Mouse (Mus musculus) G1E-ER4 (cell line): ENCODE measurements around the gene Kncn. TPM values are rescaled to one million over a fixed set of nuclear protein-coding genes. Genes with fewer than 3 reads are reported as not detected.

Source experiments
- GATA1 ChIP-seq: IDR thresholded peaks from one replicate; pipeline ENCODE4 v1.8.0; 2012; ENCODE audit warnings: low read length, inconsistent platforms
- polyA plus RNA-seq: library from polyadenylated mRNA; stranded (reverse); fragments of >175 nt; gene quantifications from 2 replicates; pipeline ENCODE4 v1.2.3, GENCODE M21; 2012

The Kncn gene
- polyA plus RNA-seq: not detected in 2 replicates

- TF ChIP-seq GATA1: no peak
Observed at GRCm38 (mm10) chr4:115884022-115884421, at the start of gene Kncn. Gene Kncn (plus strand): TSS chr4:115884400.

GRCm38 (mm10) chr4:115835576-115835975 is 48.6 kb upstream of the Kncn start:
- no peak for TF ChIP-seq GATA1

GRCm38 (mm10) chr4:115838196-115838595 is 46.0 kb upstream of the Kncn start:
- no peak for TF ChIP-seq GATA1

GRCm38 (mm10) chr4:115838696-115839641 is 45.2 kb upstream of the Kncn start, which contains the start of gene Mknk1:
Gene Mknk1 (plus strand): TSS chr4:115839198.
- TF ChIP-seq GATA1: no peak

GRCm38 (mm10) chr4:115839956-115840355 is 44.2 kb upstream of the Kncn start:
- TF ChIP-seq GATA1: no peak

- no peak for TF ChIP-seq GATA1
Observed at GRCm38 (mm10) chr4:115840842-115841241, 43.4 kb upstream of the Kncn start.

- TF ChIP-seq GATA1: no peak
Observed at GRCm38 (mm10) chr4:115846656-115847055, 37.5 kb upstream of the Kncn start.

- TF ChIP-seq GATA1: no peak
Observed at GRCm38 (mm10) chr4:115847377-115847776, 36.8 kb upstream of the Kncn start.

- TF ChIP-seq GATA1: no peak
Observed at GRCm38 (mm10) chr4:115848083-115848482, 36.1 kb upstream of the Kncn start.

- peak; percentile 96 for TF ChIP-seq GATA1
Observed at GRCm38 (mm10) chr4:115848990-115849677, 35.1 kb upstream of the Kncn start.

- TF ChIP-seq GATA1: no peak
Observed at GRCm38 (mm10) chr4:115850111-115850510, 34.1 kb upstream of the Kncn start.

- no peak for TF ChIP-seq GATA1
Observed at GRCm38 (mm10) chr4:115850631-115851030, 33.6 kb upstream of the Kncn start.

- TF ChIP-seq GATA1: no peak
Observed at GRCm38 (mm10) chr4:115851569-115851968, 32.6 kb upstream of the Kncn start.

- TF ChIP-seq GATA1: no peak
Observed at GRCm38 (mm10) chr4:115855100-115855499, 29.1 kb upstream of the Kncn start.

- TF ChIP-seq GATA1: no peak
Observed at GRCm38 (mm10) chr4:115855609-115856008, 28.6 kb upstream of the Kncn start.

GRCm38 (mm10) chr4:115856282-115856681 is 27.9 kb upstream of the Kncn start:
- TF ChIP-seq GATA1: peak; percentile 76
